Mouse (Mus musculus) MEL (cell line): ENCODE data around the gene Ttc39a. TPM values are rescaled to one million over a fixed set of nuclear protein-coding genes. Genes with fewer than 3 reads are reported as not detected.

Experiments
- DNase-seq: peaks from one replicate; pipeline ENCODE4 v3.0.0; 2011; ENCODE audit warnings: low read depth, low spot score
- H3K27ac ChIP-seq: 2 replicates; pipeline ENCODE4 v1.5.1; 2012; ENCODE audit warnings: low read depth, mild to moderate bottlenecking, control low read depth, low read length, moderate library complexity; ENCODE audit not compliant: control insufficient read depth
- H3K27me3 ChIP-seq, 2 experiments: fragments of 150-350 bp in 1 of 2; sonication (generic) in 1 of 2; 2 replicates each; pipeline ENCODE4 v1.6.1; 2012; ENCODE audit warnings: low read length in 2 of 2, mild to moderate bottlenecking in 2 of 2, improper control_type of control experiment in 1 of 2, moderate library complexity in 1 of 2; ENCODE audit not compliant: insufficient read depth in 2 of 2, control insufficient read depth in 1 of 2
- H3K36me3 ChIP-seq, 2 experiments: 2 replicates each; pipeline ENCODE4 v1.6.1; 2012 to 2014; ENCODE audit warnings: low read length in 2 of 2, improper control_type of control experiment in 1 of 2, inconsistent platforms in 1 of 2, mild to moderate bottlenecking in 1 of 2; ENCODE audit not compliant: insufficient read depth in 2 of 2, control insufficient read depth in 1 of 2
- H3K4me1 ChIP-seq, 2 experiments: fragments of 150-350 bp in 1 of 2; sonication (generic) in 1 of 2; 2 replicates each; pipeline ENCODE4 v1.6.1; 2012; ENCODE audit warnings: low read length in 2 of 2, improper control_type of control experiment in 1 of 2, mild to moderate bottlenecking in 1 of 2; ENCODE audit not compliant: insufficient read depth in 2 of 2, control insufficient read depth in 1 of 2
- H3K4me3 ChIP-seq, 2 experiments: fragments of 150-350 bp in 1 of 2; sonication (generic) in 1 of 2; 2 replicates each; pipeline ENCODE4 v1.5.1; 2012; ENCODE audit warnings: low read depth in 2 of 2, low read length in 2 of 2, mild to moderate bottlenecking in 2 of 2, moderate library complexity in 2 of 2, control low read depth in 1 of 2, improper control_type of control experiment in 1 of 2; ENCODE audit not compliant: control insufficient read depth in 1 of 2, insufficient read depth in 1 of 2
- H3K79me2 ChIP-seq: 2 replicates; pipeline ENCODE4 v1.6.1; 2012; ENCODE audit warnings: mild to moderate bottlenecking, low read length, moderate library complexity; ENCODE audit not compliant: control insufficient read depth, poor library complexity, insufficient read depth
- H3K9ac ChIP-seq: 2 replicates; pipeline ENCODE4 v1.6.1; 2012; ENCODE audit warnings: low read depth, mild to moderate bottlenecking, control low read depth, low read length, moderate library complexity; ENCODE audit not compliant: control insufficient read depth, poor library complexity, severe bottlenecking
- H3K9me3 ChIP-seq: fragments of 150-350 bp; sonication (generic); replicated peaks from 2 replicates; pipeline ENCODE4 v1.6.1; 2012; ENCODE audit warnings: mild to moderate bottlenecking, low read length, improper control_type of control experiment, moderate library complexity; ENCODE audit not compliant: insufficient read depth
- CHD1 ChIP-seq: IDR thresholded peaks from 2 replicates; pipeline ENCODE4 v1.6.1; 2012; ENCODE audit warnings: low read depth, mild to moderate bottlenecking, inconsistent platforms, low read length, improper control_type of control experiment
- EP300 ChIP-seq, 2 experiments: IDR thresholded peaks; 2 replicates each; pipeline ENCODE4 v1.6.1; 2011; ENCODE audit warnings: improper control_type of control experiment in 2 of 2, low read length in 2 of 2, low read depth in 1 of 2, mild to moderate bottlenecking in 1 of 2
- ETS1 ChIP-seq: IDR thresholded peaks from 2 replicates; pipeline ENCODE4 v1.6.1; 2012; ENCODE audit warnings: low read depth, mild to moderate bottlenecking, inconsistent platforms, low read length, improper control_type of control experiment, moderate library complexity
- GABPA ChIP-seq: IDR thresholded peaks from 2 replicates; pipeline ENCODE4 v1.6.1; 2012; ENCODE audit warnings: low read depth, mild to moderate bottlenecking, inconsistent platforms, low read length, improper control_type of control experiment, moderate library complexity
- GATA1 ChIP-seq: IDR thresholded peaks from 2 replicates; pipeline ENCODE4 v1.6.1; 2011; ENCODE audit warnings: low read depth, low read length, improper control_type of control experiment
- HCFC1 ChIP-seq: IDR thresholded peaks from 2 replicates; pipeline ENCODE4 v1.6.1; 2012; ENCODE audit warnings: low read depth, mild to moderate bottlenecking, inconsistent platforms, low read length, improper control_type of control experiment, moderate library complexity
- JUND ChIP-seq: IDR thresholded peaks from 2 replicates; pipeline ENCODE4 v1.6.1; 2011; ENCODE audit warnings: low read depth, mild to moderate bottlenecking, improper control_type of control experiment, low read length
- MAX ChIP-seq: IDR thresholded peaks from 2 replicates; pipeline ENCODE4 v1.6.1; 2011; ENCODE audit warnings: low read length, improper control_type of control experiment
- MAZ ChIP-seq: IDR thresholded peaks from 2 replicates; pipeline ENCODE4 v1.6.1; 2012; ENCODE audit warnings: low read depth, mild to moderate bottlenecking, inconsistent platforms, low read length, improper control_type of control experiment
- MEF2A ChIP-seq: IDR thresholded peaks from 2 replicates; pipeline ENCODE4 v1.6.1; 2014; ENCODE audit warnings: low read depth, mild to moderate bottlenecking, inconsistent platforms, low read length, improper control_type of control experiment; ENCODE audit not compliant: poor library complexity, insufficient replicate concordance, severe bottlenecking; ENCODE audit errors: extremely low read depth
- MXI1 ChIP-seq: IDR thresholded peaks from 2 replicates; pipeline ENCODE4 v1.6.1; 2011; ENCODE audit warnings: mild to moderate bottlenecking, low read depth, low read length, improper control_type of control experiment
- MYC ChIP-seq: IDR thresholded peaks from 2 replicates; pipeline ENCODE4 v1.6.1; 2011; ENCODE audit warnings: low read depth, mild to moderate bottlenecking, low read length, improper control_type of control experiment, moderate library complexity
- NELFE ChIP-seq: IDR thresholded peaks from 2 replicates; pipeline ENCODE4 v1.6.1; 2011; ENCODE audit warnings: low read depth, low read length, improper control_type of control experiment
- POLR2A ChIP-seq, 2 experiments: IDR thresholded peaks; 2 replicates each; pipeline ENCODE4 v1.6.1; 2011 to 2012; ENCODE audit warnings: low read length in 2 of 2, mild to moderate bottlenecking in 2 of 2, control low read depth in 1 of 2, improper control_type of control experiment in 1 of 2, low read depth in 1 of 2, moderate library complexity in 1 of 2; ENCODE audit not compliant: control insufficient read depth in 1 of 2, insufficient read depth in 1 of 2, poor library complexity in 1 of 2
- RAD21 ChIP-seq: IDR thresholded peaks from 2 replicates; pipeline ENCODE4 v1.6.1; 2011; ENCODE audit warnings: mild to moderate bottlenecking, low read depth, low read length, improper control_type of control experiment
- RCOR1 ChIP-seq: IDR thresholded peaks from 2 replicates; pipeline ENCODE4 v1.6.1; 2012; ENCODE audit warnings: low read depth, mild to moderate bottlenecking, inconsistent platforms, low read length, improper control_type of control experiment
- SIN3A ChIP-seq: IDR thresholded peaks from 2 replicates; pipeline ENCODE4 v1.6.1; 2012; ENCODE audit warnings: low read length, improper control_type of control experiment, inconsistent platforms
- TAL1 ChIP-seq: IDR thresholded peaks from 2 replicates; pipeline ENCODE4 v1.6.1; 2012; ENCODE audit warnings: mild to moderate bottlenecking, inconsistent platforms, low read length, moderate library complexity, mixed read lengths
- TBP ChIP-seq: IDR thresholded peaks from 2 replicates; pipeline ENCODE4 v1.8.0; 2011; ENCODE audit warnings: low read depth, low read length, improper control_type of control experiment
- TCF12 ChIP-seq: IDR thresholded peaks from 2 replicates; pipeline ENCODE4 v1.6.1; 2014; ENCODE audit warnings: low read depth, mild to moderate bottlenecking, inconsistent platforms, low read length, improper control_type of control experiment, moderate library complexity
- UBTF ChIP-seq: IDR thresholded peaks from 2 replicates; pipeline ENCODE4 v1.6.1; 2012; ENCODE audit warnings: low read depth, mild to moderate bottlenecking, inconsistent platforms, low read length, improper control_type of control experiment, moderate library complexity, borderline replicate concordance; ENCODE audit not compliant: insufficient read depth
- USF1 ChIP-seq: IDR thresholded peaks from 2 replicates; pipeline ENCODE4 v1.6.1; 2014; ENCODE audit warnings: low read depth, mild to moderate bottlenecking, inconsistent platforms, low read length, improper control_type of control experiment, moderate library complexity
- USF2 ChIP-seq, 2 experiments: IDR thresholded peaks; 2 replicates each; pipeline ENCODE4 v1.6.1; 2011 to 2012; ENCODE audit warnings: improper control_type of control experiment in 2 of 2, low read length in 2 of 2, borderline replicate concordance in 1 of 2, inconsistent platforms in 1 of 2, low read depth in 1 of 2, mild to moderate bottlenecking in 1 of 2; ENCODE audit not compliant: insufficient read depth in 1 of 2
- polyA plus RNA-seq, 2 experiments: library from polyadenylated mRNA; stranded (reverse) in 1 of 2; unstranded in 1 of 2; fragments of >175 nt in 1 of 2; fragments of >200 nt in 1 of 2; gene quantifications; 2 replicates each; pipeline versions ENCODE4 v1.2.1 to v1.2.4; 2012; ENCODE audit warnings: low replicate concordance in 2 of 2, low read depth in 1 of 2; ENCODE audit not compliant: insufficient read length in 2 of 2, insufficient read depth in 1 of 2, missing spikeins in 1 of 2
- total RNA-seq: library from RNA; depleted of rRNA; stranded (reverse); fragments of 300-350 nt; gene quantifications from 2 replicates; pipeline ENCODE4 v1.2.3, GENCODE M21; 2012

The Ttc39a gene
- total and polyA plus RNA-seq, 3 experiments, result 2.8 to 4.2 TPM; not detected in 1

DNA sequence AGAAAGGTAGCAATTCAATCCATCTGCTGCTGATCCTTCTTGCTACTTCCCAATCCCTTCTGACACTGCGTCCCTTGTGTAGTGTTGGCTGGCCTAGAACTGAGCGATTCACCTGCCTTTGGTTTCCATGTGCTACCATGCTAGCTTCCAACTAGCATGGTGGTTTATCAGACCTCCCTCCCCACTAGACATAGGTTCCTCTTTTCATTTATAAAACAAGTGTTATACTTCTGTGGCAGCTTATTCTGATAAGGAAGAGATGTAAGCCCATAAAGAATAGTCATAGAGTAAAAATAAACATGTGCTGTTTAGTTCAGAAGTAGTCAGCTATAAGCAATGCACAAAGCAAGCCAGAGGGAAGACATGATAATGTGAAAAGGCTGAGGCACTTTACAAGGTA is 42.1 kb downstream of the Ttc39a start:
- TF ChIP-seq GABPA, result no peak
- TF ChIP-seq POLR2A (IDR thresholded peaks at IDR 0.05; ENCODE audit: control insufficient read depth in 1 of 2, insufficient read depth in 1 of 2, low read depth in 1 of 2, low read length in 2 of 2, poor library complexity in 1 of 2), result no peak
- TF ChIP-seq HCFC1, result no peak
- peak; percentile 81 for TF ChIP-seq SIN3A
- peak; percentile 81 for TF ChIP-seq MXI1
- no peak for TF ChIP-seq TBP
- TF ChIP-seq MAX, result peak; percentile 60; the same call in 1 of the 2 replicates
- no peak for TF ChIP-seq RAD21
- TF ChIP-seq TCF12, result peak; percentile 69
- TF ChIP-seq ETS1, result peak; percentile 87
- TF ChIP-seq EP300 (IDR thresholded peaks at IDR 0.05; ENCODE audit: low read depth in 1 of 2, low read length in 2 of 2), result peak; percentile 72 to 81
- no peak for TF ChIP-seq MAZ
- peak; percentile 87 for TF ChIP-seq GATA1
- TF ChIP-seq NELFE, result no peak
- peak; percentile 86; the same call in 1 of the 2 replicates for TF ChIP-seq MEF2A
- peak; percentile 77 for TF ChIP-seq RCOR1
- TF ChIP-seq USF1, result no peak
- peak; percentile 46 for TF ChIP-seq TAL1
- no peak for TF ChIP-seq CHD1
- no peak for TF ChIP-seq USF2 (IDR thresholded peaks at IDR 0.05; ENCODE audit: borderline replicate concordance in 1 of 2, insufficient read depth in 1 of 2, low read depth in 1 of 2, low read length in 2 of 2)
- peak; percentile 94 for TF ChIP-seq MYC
- Histone ChIP-seq H3K79me2 (no peaks in the 10 kb centered on the region), H3K27me3 (no peaks in the 10 kb centered on the region), H3K27ac (peak overlapping the region; percentile 78), H3K4me1 (peaks cover 29 to 40% of the 10 kb centered on the region in 2 experiments), H3K9ac (no peak overlapping the region), H3K36me3 (peaks cover 0 to 56% of the 10 kb centered on the region in 2 experiments; a peak in 3 of 4 replicates), H3K9me3 (no peaks in the 10 kb centered on the region), H3K4me3 (no peak overlapping the region)
- peak; percentile 88 for DNase-seq

DNA sequence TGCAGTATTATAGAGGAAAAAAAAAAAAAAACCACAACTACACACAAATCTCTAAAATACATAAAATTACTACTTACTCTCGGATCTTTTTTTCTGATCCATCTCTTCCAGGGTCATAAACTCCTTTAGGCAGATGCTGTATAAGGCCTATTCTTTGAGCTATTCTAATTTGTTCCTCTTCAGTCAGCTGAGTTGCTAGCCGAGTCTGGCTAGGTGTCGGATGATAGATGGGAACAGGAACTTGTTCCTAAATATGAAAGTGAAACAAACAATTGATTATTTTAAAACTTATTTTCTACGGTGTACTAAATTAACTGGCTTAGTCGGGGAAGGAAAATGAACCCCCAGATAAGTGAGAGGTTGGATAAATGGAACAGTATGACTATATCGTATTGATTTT is 50.4 kb downstream of the Ttc39a start:
- DNase-seq, result no peak
- Histone ChIP-seq H3K27ac (no peak overlapping the region), H3K4me1 (no peaks in the 10 kb centered on the region), H3K27me3 (no peaks in the 10 kb centered on the region), H3K9ac (no peak overlapping the region), H3K4me3 (no peak overlapping the region), H3K79me2 (no peaks in the 10 kb centered on the region; the same call in 1 of the 2 replicates), H3K9me3 (no peaks in the 10 kb centered on the region), H3K36me3 (peaks cover 0 to 10% of the 10 kb centered on the region in 2 experiments)
- TF ChIP-seq UBTF (no peak), JUND (no peak), MEF2A (no peak)
